Mouse (Mus musculus) lung, postnatal 0 days (tissue): ENCODE results near the gene Camk2b.

Experiments
- CTCF ChIP-seq: IDR thresholded peaks from 2 replicates; pipeline ENCODE4 v1.5.1; 2016; ENCODE audit warnings: antibody characterized with exemption, mild to moderate bottlenecking
- EP300 ChIP-seq: IDR thresholded peaks from 2 replicates; pipeline ENCODE4 v1.6.1; 2016; ENCODE audit warnings: antibody characterized with exemption, mild to moderate bottlenecking, control low read depth

DNA sequence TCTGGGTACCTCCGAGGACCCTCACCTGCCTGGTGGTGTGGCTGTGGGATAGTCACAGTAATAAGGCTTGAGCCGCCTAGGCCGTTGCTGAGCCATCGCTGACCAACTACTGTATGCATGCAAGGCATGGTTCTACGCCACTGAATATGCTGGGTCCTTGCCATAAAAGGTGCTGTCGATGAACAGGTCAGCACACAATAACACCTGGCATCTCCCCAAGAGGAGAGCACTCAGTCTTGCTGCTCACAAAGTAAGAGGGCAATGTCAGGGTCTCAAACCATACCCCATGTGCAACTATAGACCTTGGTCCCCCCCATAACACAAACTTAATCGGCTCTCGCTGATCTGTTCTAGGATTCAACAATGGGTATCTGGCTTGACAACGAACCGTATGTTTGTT is 7.0 kb downstream of the Camk2b start:
- TF ChIP-seq CTCF (no peak), EP300 (no peak)
